Mouse (Mus musculus) gastrocnemius, postnatal 10 days (tissue): ENCODE data around the gene Sytl3. TPM values are rescaled to one million over a fixed set of nuclear protein-coding genes. Genes with fewer than 3 reads are reported as not detected.
"Not testable (repeated sequence)": the region's sequence is repeated elsewhere in the genome, so short reads cannot be mapped to it uniquely, and the experiment has no call there.

Source experiments
- DNase-seq: peaks from one replicate; pipeline ENCODE4 v3.0.0; 2021; ENCODE audit warnings: mixed read lengths
- total RNA-seq, 2 experiments: library from RNA; stranded (reverse); gene quantifications; 2 replicates each; pipeline ENCODE4 v1.2.3; 2021

The Sytl3 gene
- total RNA-seq, 2 experiments from 2014 or later, result 0.35 to 0.52 TPM

GRCm38 (mm10) chr17:6695712-6696111 lies 36.8 kb downstream of the Sytl3 start:
- DNase-seq, result not testable (repeated sequence)

- not testable (repeated sequence) for DNase-seq
Measured at GRCm38 (mm10) chr17:6696521-6696920, 37.6 kb downstream of the Sytl3 start.

GRCm38 (mm10) chr17:6697224-6697775 lies 38.4 kb downstream of the Sytl3 start:
- DNase-seq, result not testable (repeated sequence)

GRCm38 (mm10) chr17:6699502-6699901 lies 40.6 kb downstream of the Sytl3 start:
- DNase-seq, result not testable (repeated sequence)

GRCm38 (mm10) chr17:6700077-6700476 lies 41.2 kb downstream of the Sytl3 start:
- DNase-seq, result not testable (repeated sequence)

GRCm38 (mm10) chr17:6702625-6703221 lies 43.8 kb downstream of the Sytl3 start:
- not testable (repeated sequence) for DNase-seq

GRCm38 (mm10) chr17:6703381-6704270 lies 44.7 kb downstream of the Sytl3 start:
- not testable (repeated sequence) for DNase-seq

GRCm38 (mm10) chr17:6706448-6706847 lies 47.6 kb downstream of the Sytl3 start:
- DNase-seq, result not testable (repeated sequence)

GRCm38 (mm10) chr17:6707422-6707821 lies 48.5 kb downstream of the Sytl3 start:
- not testable (repeated sequence) for DNase-seq

- not testable (repeated sequence) for DNase-seq
Measured at GRCm38 (mm10) chr17:6708194-6708593, 49.3 kb downstream of the Sytl3 start.

- DNase-seq, result not testable (repeated sequence)
Measured at GRCm38 (mm10) chr17:6713483-6713882, 54.6 kb downstream of the Sytl3 start.

GRCm38 (mm10) chr17:6713944-6714343 lies 55.1 kb downstream of the Sytl3 start:
- not testable (repeated sequence) for DNase-seq

GRCm38 (mm10) chr17:6727996-6728610 lies 69.2 kb downstream of the Sytl3 start:
- no peak for DNase-seq

GRCm38 (mm10) chr17:6729244-6729742 lies 70.4 kb downstream of the Sytl3 start:
- DNase-seq, result no peak

- no peak for DNase-seq
Measured at GRCm38 (mm10) chr17:6731132-6731531, 72.2 kb downstream of the Sytl3 start.

- DNase-seq, result no peak
Measured at GRCm38 (mm10) chr17:6731634-6732033, 72.7 kb downstream of the Sytl3 start.

GRCm38 (mm10) chr17:6732665-6733064 lies 73.8 kb downstream of the Sytl3 start:
- DNase-seq, result no peak

- no peak for DNase-seq
Measured at GRCm38 (mm10) chr17:6733322-6733875, 74.5 kb downstream of the Sytl3 start.

- DNase-seq, result no peak
Measured at GRCm38 (mm10) chr17:6734746-6735441, 76.0 kb downstream of the Sytl3 start.

- no peak for DNase-seq
Measured at GRCm38 (mm10) chr17:6736306-6737272, 77.7 kb downstream of the Sytl3 start.
